Mouse (Mus musculus) small intestine, adult 2 months (tissue): Measurements from ENCODE around the gene Rnf126. TPM values are rescaled to one million over a fixed set of nuclear protein-coding genes. Genes with fewer than 3 reads are reported as not detected.

Experiments used
- H3K27ac ChIP-seq: fragments of 200-500 bp; 2 replicates; pipeline ENCODE4 v1.5.1; 2012; ENCODE audit warnings: low read depth, low read length, control low read depth, inconsistent platforms; ENCODE audit not compliant: insufficient read depth
- H3K27me3 ChIP-seq: fragments of 200-500 bp; 2 replicates; pipeline ENCODE4 v1.6.1; 2012; ENCODE audit warnings: mild to moderate bottlenecking, moderate library complexity, low read length, inconsistent platforms; ENCODE audit not compliant: control insufficient read depth, insufficient read depth
- H3K36me3 ChIP-seq: fragments of 200-500 bp; 2 replicates; pipeline ENCODE4 v1.6.1; 2012; ENCODE audit warnings: mild to moderate bottlenecking, low read length, control low read depth, inconsistent platforms; ENCODE audit not compliant: control insufficient read depth, insufficient read depth
- H3K4me1 ChIP-seq: fragments of 200-500 bp; 2 replicates; pipeline ENCODE4 v1.6.1; 2012; ENCODE audit warnings: low read length, inconsistent platforms, mixed read lengths; ENCODE audit not compliant: control insufficient read depth, insufficient read depth, insufficient read length
- H3K4me3 ChIP-seq: fragments of 200-500 bp; 2 replicates; pipeline ENCODE4 v1.5.1; 2012; ENCODE audit warnings: low read depth, mild to moderate bottlenecking, control low read depth, inconsistent platforms, low read length, moderate library complexity
- CTCF ChIP-seq: fragments of 200-500 bp; IDR thresholded peaks from 2 replicates; pipeline ENCODE4 v1.5.1; 2012; ENCODE audit warnings: low read depth, mild to moderate bottlenecking, control low read depth, inconsistent platforms, low read length, moderate library complexity, mixed read lengths; ENCODE audit not compliant: insufficient replicate concordance, insufficient read length; ENCODE audit errors: extremely low read depth
- POLR2A ChIP-seq: fragments of 200-500 bp; IDR thresholded peaks from 2 replicates; pipeline ENCODE4 v1.6.1; 2012; ENCODE audit warnings: low read depth, mild to moderate bottlenecking, control low read depth, inconsistent platforms, low read length, moderate library complexity
- WGBS: fragments of 180-500 bp; shearing (Covaris S2); methylation state at CpG from one replicate; pipeline ENCODE4 v1.1.7; 2018; 5-methylcytosine and 5-hydroxymethylcytosine counted together
- polyA plus RNA-seq: library from polyadenylated mRNA; depleted of rRNA; stranded (reverse); fragments of >200 nt; gene quantifications from 2 replicates; pipeline ENCODE4 v1.2.3, GENCODE M21; 2012

Rnf126 gene
- polyA plus RNA-seq, 1 experiment: 222 TPM

GRCm38 (mm10) chr10:79806972-79807371, 40.2 kb upstream of the Rnf126 start:
- H3K36me3 ChIP-seq: no peaks in the 10 kb centered on the region
- TF ChIP-seq CTCF (no peak), POLR2A (no peak)
- 54% methylated on average over 10 of the region's 10 CpGs for WGBS
- no peaks in the 10 kb centered on the region for H3K27me3 ChIP-seq
- no peak overlapping the region for H3K27ac ChIP-seq
- H3K4me1 ChIP-seq: peaks cover 11% of the 10 kb centered on the region
- no peak overlapping the region for H3K4me3 ChIP-seq

GRCm38 (mm10) chr10:79806331-79806730, 39.6 kb upstream of the Rnf126 start:
- H3K27me3 ChIP-seq: no peaks in the 10 kb centered on the region
- 86% methylated on average over 9 of the region's 9 CpGs for WGBS
- H3K27ac ChIP-seq: no peak overlapping the region
- no peaks in the 10 kb centered on the region for H3K36me3 ChIP-seq
- TF ChIP-seq POLR2A (no peak), CTCF (no peak)
- H3K4me3 ChIP-seq: peak overlapping the region; percentile 8; the same call in 1 of the 2 replicates
- H3K4me1 ChIP-seq: peaks cover 12% of the 10 kb centered on the region

- H3K27ac ChIP-seq: no peak overlapping the region
- TF ChIP-seq POLR2A: no peak
- H3K27me3 ChIP-seq: no peaks in the 10 kb centered on the region
- peaks cover 12% of the 10 kb centered on the region for H3K4me1 ChIP-seq
- WGBS: 60% methylated on average over 11 of the region's 11 CpGs
- no peaks in the 10 kb centered on the region for H3K36me3 ChIP-seq
- peak overlapping the region; percentile 8; the same call in 1 of the 2 replicates for H3K4me3 ChIP-seq
Measured at GRCm38 (mm10) chr10:79805636-79806035, 38.9 kb upstream of the Rnf126 start.

GRCm38 (mm10) chr10:79803716-79804323, 37.1 kb upstream of the Rnf126 start:
- no peak overlapping the region for H3K4me3 ChIP-seq
- H3K4me1 ChIP-seq: peaks cover 12% of the 10 kb centered on the region
- no peak for TF ChIP-seq CTCF
- 57% methylated on average over 29 of the region's 29 CpGs for WGBS
- no peaks in the 10 kb centered on the region for H3K27me3 ChIP-seq
- no peak overlapping the region for H3K27ac ChIP-seq
- no peaks in the 10 kb centered on the region for H3K36me3 ChIP-seq

- H3K27me3 ChIP-seq: no peaks in the 10 kb centered on the region
- no peaks in the 10 kb centered on the region for H3K36me3 ChIP-seq
- TF ChIP-seq POLR2A (no peak), CTCF (no peak)
- peaks cover 23% of the 10 kb centered on the region for H3K4me1 ChIP-seq
- 48% methylated on average over 11 of the region's 11 CpGs for WGBS
- H3K27ac ChIP-seq: peak overlapping the region; percentile 55
- no peak overlapping the region for H3K4me3 ChIP-seq
Measured at GRCm38 (mm10) chr10:79802331-79802971, 35.7 kb upstream of the Rnf126 start.

GRCm38 (mm10) chr10:79801837-79802236, 35.1 kb upstream of the Rnf126 start:
- TF ChIP-seq POLR2A (no peak), CTCF (no peak)
- no peaks in the 10 kb centered on the region for H3K36me3 ChIP-seq
- H3K27me3 ChIP-seq: no peaks in the 10 kb centered on the region
- WGBS: 61% methylated on average over 3 of the region's 3 CpGs
- no peak overlapping the region for H3K4me3 ChIP-seq
- H3K27ac ChIP-seq: 0 out of 2 replicates have a peak overlapping the region, but pooled peaks have one; percentile 14
- peaks cover 28% of the 10 kb centered on the region for H3K4me1 ChIP-seq

GRCm38 (mm10) chr10:79800508-79800907, 33.8 kb upstream of the Rnf126 start:
- Histone ChIP-seq H3K36me3 (no peaks in the 10 kb centered on the region), H3K27ac (no peak overlapping the region), H3K27me3 (no peaks in the 10 kb centered on the region), H3K4me1 (peaks cover 28% of the 10 kb centered on the region), H3K4me3 (no peak overlapping the region)
- TF ChIP-seq POLR2A (no peak), CTCF (no peak)
- WGBS: 80% methylated on average over 11 of the region's 11 CpGs

GRCm38 (mm10) chr10:79798289-79798928, 31.7 kb upstream of the Rnf126 start:
- Histone ChIP-seq H3K27me3 (no peaks in the 10 kb centered on the region), H3K4me3 (no peak overlapping the region), H3K4me1 (peaks cover 41% of the 10 kb centered on the region), H3K27ac (peak overlapping the region; percentile 67), H3K36me3 (no peaks in the 10 kb centered on the region)
- 67% methylated on average over 12 of the region's 12 CpGs for WGBS
- TF ChIP-seq POLR2A: no peak
- no peak for TF ChIP-seq CTCF
